Mouse (Mus musculus) lung, embryonic 16.5 days (tissue): ENCODE data around the gene Cend1. TPM values are rescaled to one million over a fixed set of nuclear protein-coding genes. Genes with fewer than 3 reads are reported as not detected.
"Not testable (repeated sequence)": the region's sequence is repeated elsewhere in the genome, so short reads cannot be mapped to it uniquely, and the experiment has no call there.

Experiments used
- ATAC-seq: fragments of 200-750 bp; cut with Nextera tagmentation; 2 replicates; pipeline ENCODE4 v1.8.0; 2017; ENCODE audit warnings: low read depth, mild to moderate bottlenecking, moderate library complexity
- H3K27ac ChIP-seq: fragments of 300-500 bp; sonication (generic); 2 replicates; pipeline ENCODE4 v1.5.1; 2014; ENCODE audit warnings: mild to moderate bottlenecking, control low read depth, low read length
- H3K27me3 ChIP-seq: fragments of 300-500 bp; sonication (generic); 2 replicates; pipeline ENCODE4 v1.6.1; 2014; ENCODE audit warnings: low read depth, low read length, mixed read lengths; ENCODE audit not compliant: control insufficient read depth, insufficient read depth
- H3K36me3 ChIP-seq: fragments of 300-500 bp; sonication (generic); 2 replicates; pipeline ENCODE4 v1.6.1; 2014; ENCODE audit warnings: low read length; ENCODE audit not compliant: control insufficient read depth, insufficient read depth
- H3K4me1 ChIP-seq: fragments of 300-500 bp; sonication (generic); replicated peaks from 2 replicates; pipeline ENCODE4 v1.6.1; 2014; ENCODE audit warnings: low read length, mixed read lengths; ENCODE audit not compliant: control insufficient read depth, insufficient read depth
- H3K4me2 ChIP-seq: fragments of 300-500 bp; sonication (generic); 2 replicates; pipeline ENCODE4 v1.6.1; 2014; ENCODE audit warnings: low read depth, low read length, control low read depth
- H3K4me3 ChIP-seq: fragments of 300-500 bp; sonication (generic); 2 replicates; pipeline ENCODE4 v1.5.1; 2014; ENCODE audit warnings: mild to moderate bottlenecking, low read length, control low read depth
- H3K9ac ChIP-seq: fragments of 300-500 bp; sonication (generic); 2 replicates; pipeline ENCODE4 v1.6.1; 2014; ENCODE audit warnings: low read length, control low read depth
- H3K9me3 ChIP-seq: fragments of 300-500 bp; sonication (generic); 2 replicates; pipeline ENCODE4 v1.6.1; 2016; ENCODE audit warnings: low read length; ENCODE audit not compliant: control insufficient read depth
- WGBS: fragments of 180-500 bp; shearing (Covaris S2); extraction: QIAGEN DNeasy Blood & Tissue Kit; methylation state at CpG from one replicate; pipeline ENCODE4 v1.1.7; 2014; 5-methylcytosine and 5-hydroxymethylcytosine counted together
- polyA plus RNA-seq: library from polyadenylated mRNA; unstranded; fragments of >200 nt; fragmentation: Nextera tagmentation; extraction: Ambion mirVana; gene quantifications from 2 replicates; pipeline ENCODE4 v1.2.1, GENCODE M21; 2015

Gene Cend1
- polyA plus RNA-seq, 1 experiment from 2014 or later = 0.79 TPM

GRCm38 (mm10) chr7:141410631-141411030 lies 18.7 kb downstream of the Cend1 start:
- H3K4me2 ChIP-seq = no peak overlapping the region
- no peaks in the 10 kb centered on the region for H3K27me3 ChIP-seq
- H3K4me3 ChIP-seq = no peak overlapping the region
- peaks cover 12% of the 10 kb centered on the region for H3K36me3 ChIP-seq
- WGBS = 90% methylated on average over 8 of the region's 8 CpGs
- H3K27ac ChIP-seq = no peak overlapping the region
- H3K9ac ChIP-seq = no peak overlapping the region
- H3K9me3 ChIP-seq = no peaks in the 10 kb centered on the region
- ATAC-seq = no peak
- H3K4me1 ChIP-seq = peaks cover 13% of the 10 kb centered on the region; the same call in 1 of the 2 replicates

GRCm38 (mm10) chr7:141408833-141409232 lies 20.5 kb downstream of the Cend1 start:
- no peaks in the 10 kb centered on the region for H3K27me3 ChIP-seq
- H3K27ac ChIP-seq = no peak overlapping the region
- H3K9me3 ChIP-seq = no peaks in the 10 kb centered on the region
- ATAC-seq = peak; percentile 77
- H3K4me3 ChIP-seq = no peak overlapping the region
- 10% methylated on average over 11 of the region's 11 CpGs for WGBS
- peaks cover 12% of the 10 kb centered on the region for H3K36me3 ChIP-seq
- no peak overlapping the region for H3K9ac ChIP-seq
- H3K4me2 ChIP-seq = no peak overlapping the region
- H3K4me1 ChIP-seq = peaks cover 9% of the 10 kb centered on the region; the same call in 1 of the 2 replicates

GRCm38 (mm10) chr7:141407670-141408069 lies 21.6 kb downstream of the Cend1 start:
- 91% methylated on average over 7 of the region's 7 CpGs for WGBS
- H3K4me3 ChIP-seq, H3K9me3 ChIP-seq, H3K4me2 ChIP-seq, H3K4me1 ChIP-seq, ATAC-seq, H3K9ac ChIP-seq, H3K27me3 ChIP-seq, H3K27ac ChIP-seq: not testable (repeated sequence)
- peaks cover 14% of the 10 kb centered on the region for H3K36me3 ChIP-seq

GRCm38 (mm10) chr7:141405466-141405865 lies 23.8 kb downstream of the Cend1 start:
- Histone ChIP-seq H3K9ac (no peak overlapping the region), H3K9me3 (no peaks in the 10 kb centered on the region), H3K36me3 (peaks cover 19% of the 10 kb centered on the region), H3K4me2 (no peak overlapping the region), H3K4me1 (peaks cover 3% of the 10 kb centered on the region; the same call in 1 of the 2 replicates), H3K27ac (no peak overlapping the region), H3K4me3 (no peak overlapping the region), H3K27me3 (no peaks in the 10 kb centered on the region)
- ATAC-seq = no peak
- 62% methylated on average over 4 of the region's 4 CpGs for WGBS

- Histone ChIP-seq H3K27ac (no peak overlapping the region), H3K4me2 (no peak overlapping the region), H3K36me3 (peaks cover 25% of the 10 kb centered on the region), H3K27me3 (no peaks in the 10 kb centered on the region), H3K9ac (no peak overlapping the region), H3K4me1 (no peaks in the 10 kb centered on the region), H3K9me3 (no peaks in the 10 kb centered on the region), H3K4me3 (no peak overlapping the region)
- peak; percentile 64 for ATAC-seq
- WGBS = 48% methylated on average over 5 of the region's 5 CpGs
Observed at GRCm38 (mm10) chr7:141403305-141403704, 26.0 kb downstream of the Cend1 start.

GRCm38 (mm10) chr7:141395348-141395747 lies 33.9 kb downstream of the Cend1 start:
- Histone ChIP-seq H3K27ac (no peak overlapping the region), H3K4me2 (no peak overlapping the region), H3K9ac (no peak overlapping the region), H3K4me1 (peaks cover 12% of the 10 kb centered on the region), H3K36me3 (peaks cover 15% of the 10 kb centered on the region), H3K27me3 (no peaks in the 10 kb centered on the region; the same call in 1 of the 2 replicates), H3K9me3 (no peaks in the 10 kb centered on the region), H3K4me3 (no peak overlapping the region)
- ATAC-seq = no peak
- WGBS = 63% methylated on average over 1 of the region's 1 CpGs

GRCm38 (mm10) chr7:141394771-141395170 lies 34.5 kb downstream of the Cend1 start:
- 25% methylated on average over 6 of the region's 6 CpGs for WGBS
- no peak overlapping the region for H3K9ac ChIP-seq
- ATAC-seq = no peak
- no peak overlapping the region for H3K27ac ChIP-seq
- peaks cover 11% of the 10 kb centered on the region for H3K36me3 ChIP-seq
- no peaks in the 10 kb centered on the region; the same call in 1 of the 2 replicates for H3K27me3 ChIP-seq
- peaks cover 12% of the 10 kb centered on the region for H3K4me1 ChIP-seq
- no peak overlapping the region for H3K4me3 ChIP-seq
- no peak overlapping the region for H3K4me2 ChIP-seq
- no peaks in the 10 kb centered on the region for H3K9me3 ChIP-seq

- Histone ChIP-seq H3K4me1 (peaks cover 12% of the 10 kb centered on the region), H3K27me3 (no peaks in the 10 kb centered on the region; the same call in 1 of the 2 replicates), H3K9me3 (no peaks in the 10 kb centered on the region), H3K36me3 (peaks cover 9% of the 10 kb centered on the region), H3K4me2 (no peak overlapping the region), H3K9ac (no peak overlapping the region), H3K4me3 (no peak overlapping the region), H3K27ac (no peak overlapping the region)
- ATAC-seq = no peak
- WGBS = 80% methylated on average over 7 of the region's 7 CpGs
Observed at GRCm38 (mm10) chr7:141394158-141394557, 35.1 kb downstream of the Cend1 start.

GRCm38 (mm10) chr7:141392552-141393222 lies 36.6 kb downstream of the Cend1 start:
- H3K4me2 ChIP-seq = peak overlapping the region; percentile 99
- no peaks in the 10 kb centered on the region for H3K9me3 ChIP-seq
- H3K4me1 ChIP-seq = peaks cover 12% of the 10 kb centered on the region
- H3K27me3 ChIP-seq = no peaks in the 10 kb centered on the region; the same call in 1 of the 2 replicates
- peaks cover 4% of the 10 kb centered on the region for H3K36me3 ChIP-seq
- ATAC-seq = no peak
- H3K27ac ChIP-seq = peak overlapping the region; percentile 46
- peak overlapping the region; percentile 87 for H3K4me3 ChIP-seq
- H3K9ac ChIP-seq = peak overlapping the region; percentile 81
- WGBS = 26% methylated on average over 9 of the region's 9 CpGs
